ENCODE assay signal across 27 mouse cellular contexts in the genomic region with DNA sequence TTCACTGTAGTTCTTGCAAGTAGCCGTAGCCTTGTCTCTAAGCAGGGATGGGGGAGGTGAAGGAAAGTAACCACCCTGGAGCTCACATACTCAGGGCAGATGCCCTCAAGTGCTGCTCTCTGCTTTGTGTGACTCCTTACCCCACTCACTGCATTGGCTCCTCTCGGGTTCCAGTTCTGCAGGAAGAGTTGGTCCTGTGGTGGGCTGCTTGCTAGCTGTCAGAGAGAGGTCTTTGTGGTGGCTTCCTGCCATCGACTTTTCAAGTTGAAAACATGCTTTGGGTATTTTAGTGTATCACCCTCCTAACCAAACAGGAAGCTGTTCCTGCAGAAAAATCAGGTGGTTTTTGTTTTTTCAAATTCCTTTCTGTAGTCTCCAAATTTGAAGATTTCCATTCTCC. TPM values are rescaled to one million over a fixed set of nuclear protein-coding genes. Genes with fewer than 3 reads are reported as not detected.
DNase-seq lines count a peak whose midpoint lies in the region; TF ChIP-seq lines count a peak whose summit lies in the region.
"Had no signal": no experiment of that assay in that cellular context is flagged by ENCODE, and none has a peak within 500 bp of the region (broad histone marks: within the 10 kb centered on the region; RNA-seq: fewer than 3 reads in every experiment).

No protein-coding gene starts in this region.

- no peak for TF ChIP-seq POLR2A in thymus, adult 2 months (IDR thresholded peaks at IDR 0.05; ENCODE audit: control insufficient read depth, extremely low read depth, insufficient read depth, low read length, poor library complexity)

- 6% methylated on average over 3 of the region's 3 CpGs for WGBS in thymus, adult 2 months

- TF ChIP-seq CTCF in thymus, adult 2 months (IDR thresholded peaks at IDR 0.05; ENCODE audit: borderline replicate concordance, control insufficient read depth, extremely low read depth, insufficient read depth, low read length, poor library complexity): no peak

- H3K36me3 ChIP-seq in thymus, adult 2 months (ENCODE audit: control insufficient read depth, insufficient read depth, low read length): no peaks in the 10 kb centered on the region
- H3K36me3 ChIP-seq: lung, embryonic 15.5 days; neural tube, embryonic 15.5 days had no signal

- intact Hi-C loops in left cerebral cortex, postnatal 14 days (cut with DNase I): no loop called here

- DNase-seq in spleen, postnatal 36 days (ENCODE audit: low spot score in 2 of 2): peak; percentile 38 to 41
- DNase-seq in spleen, adult 12 weeks (ENCODE audit: low spot score): no peak
- DNase-seq in T-cell, adult 2 months (ENCODE audit: low spot score): peak; percentile 84
- DNase-seq in thymus, adult 2 months: peak; percentile 75
- peak; percentile 66 for DNase-seq in thymus, postnatal 4 days
- DNase-seq in left cerebral cortex, postnatal 14 days (ENCODE audit: low spot score in 2 of 2): no peak
- DNase-seq in adrenal gland, postnatal 36 days: no peak
- DNase-seq in heart, postnatal 4 days: no peak
- DNase-seq: adrenal gland, postnatal 10 days; cerebellum, adult 2 months; cerebellum, postnatal 25 days; gastrocnemius, adult 2 months; kidney, adult 2 months; lung, postnatal 36 days; right cerebral cortex, adult 18-20 months; right cerebral cortex, postnatal 4 days had no signal

- no peaks in the 10 kb centered on the region for H3K27me3 ChIP-seq in thymus, adult 2 months (ENCODE audit: control insufficient read depth, insufficient read depth, low read length)
- H3K27me3 ChIP-seq: CH12.LX; embryonic facial prominence, embryonic 13.5 days; forebrain, embryonic 13.5 days; liver, embryonic 15.5 days; lung, embryonic 15.5 days; neural tube, embryonic 15.5 days; Patski had no signal

- H3K4me3 ChIP-seq in thymus, adult 2 months (ENCODE audit: control insufficient read depth, insufficient read depth, low read length): no peak overlapping the region
- H3K4me3 ChIP-seq: embryonic facial prominence, embryonic 13.5 days; erythroblast, embryonic 14.5 days; forebrain, embryonic 13.5 days; gastrocnemius, adult 2 months; heart, embryonic 10.5 days; hindbrain, embryonic 10.5 days; liver, embryonic 15.5 days; lung, embryonic 15.5 days; neural tube, embryonic 15.5 days had no signal

- H3K4me1 ChIP-seq in thymus, adult 2 months (replicated peaks; ENCODE audit: control insufficient read depth, insufficient read depth, low read length): peaks cover 18% of the 10 kb centered on the region
- H3K4me1 ChIP-seq: embryonic facial prominence, embryonic 13.5 days; heart, embryonic 10.5 days; hindbrain, embryonic 10.5 days; liver, embryonic 15.5 days; lung, embryonic 15.5 days; neural tube, embryonic 15.5 days had no signal

- peak overlapping the region; percentile 59 for H3K27ac ChIP-seq in thymus, adult 2 months (ENCODE audit: control insufficient read depth, insufficient read depth, low read length)
- H3K27ac ChIP-seq: embryonic facial prominence, embryonic 13.5 days; forebrain, embryonic 13.5 days; gastrocnemius, adult 2 months; heart, embryonic 10.5 days; hindbrain, embryonic 10.5 days; kidney, postnatal 0 days; liver, embryonic 15.5 days; lung, embryonic 15.5 days; neural tube, embryonic 15.5 days had no signal

RNA-seq across cellular contexts. Expression of a gene that starts 58.9 kb away (rescaled TPM):
- 1.8 and 2.2 TPM in 2 replicates for polyA plus RNA-seq in thymus, adult 2 months (2012; rRNA removed)
- 1 to 10 TPM; 2.5 to 3.8 TPM for total RNA-seq in left cerebral cortex, postnatal 14 days (2021)
- 1 to 10 TPM; 3.0 to 4.4 TPM for total RNA-seq in adrenal gland, postnatal 36 days (2021)
- total RNA-seq in heart, postnatal 4 days (2021): 1 to 10 TPM; 3.0 to 3.6 TPM

RNA-seq across cellular contexts. Expression of a gene that starts 59.1 kb away (rescaled TPM):
- polyA plus RNA-seq in thymus, adult 2 months (2012; rRNA removed): 32.6 and 35.7 TPM in 2 replicates
- 10 to 100 TPM; 30.9 to 32.9 TPM for total RNA-seq in left cerebral cortex, postnatal 14 days (2021)
- total RNA-seq in adrenal gland, postnatal 36 days (2021): 10 to 100 TPM; 18.1 to 21.3 TPM
- total RNA-seq in heart, postnatal 4 days (2021): 10 to 100 TPM; 30.2 to 31.2 TPM

Comparison
In these comparisons a context has a peak if more than half of its experiments do, and no peak if none do; other contexts are left out.
1. DNase-seq: peak in spleen, postnatal 36 days (2 of 2), T-cell, adult 2 months (single experiment), thymus, adult 2 months (single experiment) and thymus, postnatal 4 days (single experiment); none in spleen, adult 12 weeks (single experiment), left cerebral cortex, postnatal 14 days (0 of 2), adrenal gland, postnatal 36 days (0 of 2) and heart, postnatal 4 days (single experiment).